Mouse (Mus musculus) spleen, adult 12 weeks (tissue): ENCODE data around the gene Cyp2b10.
"Not testable (repeated sequence)": the region's sequence is repeated elsewhere in the genome, so short reads cannot be mapped to it uniquely, and the experiment has no call there.

ENCODE experiments used
- DNase-seq: peaks from one replicate; pipeline ENCODE4 v3.0.0; 2022; ENCODE audit warnings: low spot score

Gene Cyp2b10

DNA sequence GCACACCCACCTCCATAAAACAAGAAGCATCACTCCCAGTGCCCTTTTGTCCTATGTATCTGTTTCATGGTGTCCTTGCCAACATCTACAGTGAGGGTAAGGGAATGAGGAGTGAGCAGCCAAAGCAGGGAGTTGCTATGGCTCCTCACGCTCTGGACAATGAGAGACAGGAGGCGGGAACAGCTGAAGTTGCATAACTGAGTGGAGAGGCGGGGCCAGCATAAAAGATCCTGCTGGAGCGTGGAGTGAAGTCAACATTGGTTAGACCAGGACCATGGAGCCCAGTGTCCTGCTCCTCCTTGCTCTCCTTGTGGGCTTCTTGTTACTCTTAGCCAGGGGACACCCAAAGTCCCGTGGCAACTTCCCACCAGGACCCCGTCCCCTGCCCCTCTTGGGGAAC is at the start of gene Cyp2b10:
TSS of gene Cyp2b10 (plus strand) at position 210 of the 400 bp plus-strand sequence.
- DNase-seq = no peak

DNA sequence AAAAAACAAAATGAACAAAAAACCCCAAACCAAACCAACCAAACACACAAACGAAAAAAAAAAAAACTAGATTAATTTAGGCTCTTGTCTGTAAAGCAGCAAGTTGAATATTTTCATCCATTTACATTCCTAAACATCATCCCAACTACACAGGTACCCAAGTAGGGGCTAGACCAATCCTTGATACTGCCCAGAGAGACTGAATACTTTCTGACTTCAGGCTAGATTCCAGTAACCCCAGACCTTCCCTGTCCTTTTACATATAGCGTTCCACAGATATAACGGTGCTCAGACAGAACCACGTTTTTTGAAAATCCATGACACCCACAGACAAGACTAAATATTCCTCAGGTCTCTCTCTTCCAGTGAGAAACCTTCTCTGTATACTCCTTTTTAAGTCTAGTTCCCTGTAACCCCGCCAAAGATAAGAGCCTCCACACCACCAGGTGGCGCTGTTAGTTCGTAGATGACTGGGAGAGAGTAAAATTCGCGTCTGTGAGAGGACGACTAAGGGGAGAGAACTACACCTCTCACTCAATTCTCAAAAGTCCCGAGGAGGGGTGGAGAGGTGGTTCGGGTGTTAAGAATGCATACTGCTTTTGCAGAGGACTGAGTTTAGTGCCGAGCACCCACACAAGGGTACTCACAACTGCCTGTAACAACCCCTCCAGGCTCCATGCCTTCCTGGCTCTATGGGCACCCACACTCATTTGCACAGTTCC is 49.5 kb upstream of the Cyp2b10 start:
- DNase-seq = peak; percentile 59

DNA sequence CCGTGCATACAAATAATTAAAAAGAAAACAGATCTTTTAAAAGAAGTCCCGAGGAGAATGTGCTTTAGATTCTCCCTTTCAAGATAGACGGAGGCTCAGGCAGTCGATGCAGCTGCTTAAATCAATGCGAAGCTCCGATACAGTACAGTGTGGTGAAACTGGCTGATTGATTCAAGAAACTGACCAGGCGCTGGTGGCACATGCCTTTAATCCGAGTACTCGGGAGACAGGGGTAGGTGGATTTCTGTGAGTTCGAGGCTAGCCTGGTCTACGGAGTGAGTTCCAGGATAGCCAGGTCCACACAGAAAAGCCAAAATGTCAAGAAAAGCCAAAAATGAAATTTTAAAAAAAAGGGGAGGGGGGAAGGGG is 49.0 kb upstream of the Cyp2b10 start:
- no peak for DNase-seq

- DNase-seq = peak; percentile 22
Measured at GRCm38 (mm10) chr7:25855082-25855481, 42.3 kb upstream of the Cyp2b10 start.

- no peak for DNase-seq
Measured at GRCm38 (mm10) chr7:25859962-25860870, 37.2 kb upstream of the Cyp2b10 start.

GRCm38 (mm10) chr7:25862365-25862764 is 35.1 kb upstream of the Cyp2b10 start:
- DNase-seq = no peak

GRCm38 (mm10) chr7:25863756-25864155 is 33.7 kb upstream of the Cyp2b10 start:
- no peak for DNase-seq

DNA sequence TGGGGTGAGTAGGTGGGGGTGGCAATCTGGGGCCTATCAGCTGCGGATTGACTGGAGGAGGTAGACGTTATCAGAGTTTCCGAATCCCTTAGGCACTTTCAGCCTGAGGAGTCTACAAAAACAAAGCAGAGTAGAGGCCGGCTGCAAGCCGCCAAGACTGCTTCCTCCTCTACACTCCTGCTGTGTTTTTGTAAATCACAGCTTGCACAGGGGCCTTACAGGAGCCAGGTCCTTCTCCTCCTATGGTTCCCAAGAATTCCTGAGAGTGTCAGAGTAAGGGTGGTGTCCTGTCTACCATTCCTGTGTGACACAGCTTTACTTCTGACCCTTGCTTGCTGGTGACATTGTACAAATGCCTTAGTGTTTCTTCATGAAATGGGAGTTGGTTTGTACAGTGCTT is 32.6 kb upstream of the Cyp2b10 start:
- no peak for DNase-seq

DNA sequence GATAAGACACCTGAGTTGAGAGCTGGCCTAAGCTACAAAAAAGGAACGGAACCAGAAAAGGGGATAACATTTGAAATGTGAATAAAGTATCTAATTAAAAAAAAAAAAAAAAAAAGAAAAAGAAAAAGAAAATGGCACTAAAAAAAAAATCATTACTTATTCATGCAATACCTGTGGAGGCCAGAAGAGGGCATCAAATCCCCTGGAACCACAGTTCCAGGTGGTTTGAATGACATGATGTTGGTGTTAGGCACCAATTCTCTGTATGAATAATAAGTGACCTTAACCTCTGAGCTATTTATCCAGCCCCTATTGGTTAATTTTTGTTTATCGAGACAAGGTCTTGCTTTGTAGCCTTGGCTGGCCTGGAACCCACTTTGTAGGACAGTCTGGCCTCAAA is 27.6 kb upstream of the Cyp2b10 start:
- no peak for DNase-seq

DNA sequence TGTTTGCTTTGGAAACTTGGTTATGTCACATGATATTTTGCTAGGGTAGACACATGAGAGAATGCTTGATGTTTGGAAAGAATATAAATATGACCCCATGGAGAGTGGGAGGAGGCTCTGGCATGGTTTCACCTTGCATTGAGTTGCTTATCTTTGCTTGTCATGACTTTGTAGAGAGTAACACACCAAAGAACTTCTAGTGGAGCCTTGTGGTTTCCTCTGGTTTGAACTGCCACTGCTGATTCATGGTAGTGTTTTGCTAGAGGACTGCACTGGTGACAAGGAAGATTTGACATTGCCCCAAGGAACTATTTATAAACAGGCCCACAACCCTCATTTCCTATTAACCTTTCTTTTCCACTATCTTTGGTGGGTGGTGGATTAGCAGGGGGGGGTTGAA is 24.8 kb upstream of the Cyp2b10 start:
- DNase-seq = no peak

DNA sequence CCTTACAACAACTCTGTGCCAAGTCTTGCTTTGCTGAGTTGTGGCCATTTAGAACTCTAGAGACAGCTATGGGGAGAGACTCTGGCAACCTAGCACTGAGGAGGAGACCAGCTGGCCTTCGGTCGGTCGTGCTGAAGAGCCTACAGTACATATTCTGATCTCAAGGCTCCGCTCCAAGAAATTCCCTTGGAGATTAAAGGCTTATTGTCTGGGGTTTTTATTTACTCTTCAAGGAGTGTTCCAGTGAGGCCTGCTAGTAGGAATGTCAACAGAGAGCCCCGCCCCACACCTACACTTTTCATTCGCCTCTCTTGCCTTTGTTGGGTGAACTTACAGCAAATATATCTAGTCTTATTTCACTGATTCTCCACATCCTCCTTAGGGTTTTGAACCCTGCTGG is 18.7 kb upstream of the Cyp2b10 start:
- DNase-seq = no peak

- not testable (repeated sequence) for DNase-seq
Measured at GRCm38 (mm10) chr7:25880721-25881120, 16.7 kb upstream of the Cyp2b10 start.

DNA sequence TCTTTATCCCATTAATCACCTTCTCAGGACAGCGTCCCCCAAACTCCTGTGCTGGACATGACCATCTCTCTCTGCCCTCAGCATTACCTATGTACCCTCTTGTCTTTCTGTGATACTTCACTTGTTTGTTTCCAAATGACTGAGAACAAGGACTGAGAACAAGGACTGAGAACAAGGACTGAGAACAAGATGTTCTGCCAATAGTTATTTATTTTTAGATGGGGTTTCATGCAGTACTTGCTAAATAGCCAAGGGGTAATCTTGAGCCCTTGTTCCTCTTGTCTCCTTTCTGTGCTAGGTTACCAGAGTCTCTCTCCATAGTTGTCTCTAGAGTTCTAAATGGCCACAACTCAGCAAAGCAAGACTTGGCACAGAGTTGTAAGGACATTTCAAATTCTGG is 13.1 kb upstream of the Cyp2b10 start:
- DNase-seq = no peak

DNA sequence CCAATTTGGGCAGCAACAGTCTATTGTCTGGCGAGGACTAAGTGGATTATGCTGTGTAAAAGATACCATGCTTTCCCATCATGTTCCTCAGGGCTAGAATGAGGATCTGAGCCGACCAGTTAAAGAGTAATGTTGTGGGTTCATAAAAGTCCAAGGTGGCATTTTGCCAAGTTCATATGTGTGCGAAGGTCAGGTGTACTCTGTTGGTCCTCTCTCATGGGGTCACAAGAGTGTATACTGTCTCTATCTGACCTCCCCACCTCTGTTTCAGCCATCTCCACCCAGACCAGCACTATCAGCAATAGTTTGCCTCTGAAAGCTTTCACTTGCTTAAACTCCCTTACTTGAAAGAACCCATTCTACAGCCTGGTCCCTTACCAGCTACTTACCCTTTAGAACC is 9.7 kb upstream of the Cyp2b10 start:
- no peak for DNase-seq

- no peak for DNase-seq
Measured at GRCm38 (mm10) chr7:25893159-25893558, 4.3 kb upstream of the Cyp2b10 start.

GRCm38 (mm10) chr7:25895162-25895561 is 2.3 kb upstream of the Cyp2b10 start:
- DNase-seq = no peak

- DNase-seq = no peak
Measured at GRCm38 (mm10) chr7:25898064-25898463, 644 bp downstream of the Cyp2b10 start.

DNA sequence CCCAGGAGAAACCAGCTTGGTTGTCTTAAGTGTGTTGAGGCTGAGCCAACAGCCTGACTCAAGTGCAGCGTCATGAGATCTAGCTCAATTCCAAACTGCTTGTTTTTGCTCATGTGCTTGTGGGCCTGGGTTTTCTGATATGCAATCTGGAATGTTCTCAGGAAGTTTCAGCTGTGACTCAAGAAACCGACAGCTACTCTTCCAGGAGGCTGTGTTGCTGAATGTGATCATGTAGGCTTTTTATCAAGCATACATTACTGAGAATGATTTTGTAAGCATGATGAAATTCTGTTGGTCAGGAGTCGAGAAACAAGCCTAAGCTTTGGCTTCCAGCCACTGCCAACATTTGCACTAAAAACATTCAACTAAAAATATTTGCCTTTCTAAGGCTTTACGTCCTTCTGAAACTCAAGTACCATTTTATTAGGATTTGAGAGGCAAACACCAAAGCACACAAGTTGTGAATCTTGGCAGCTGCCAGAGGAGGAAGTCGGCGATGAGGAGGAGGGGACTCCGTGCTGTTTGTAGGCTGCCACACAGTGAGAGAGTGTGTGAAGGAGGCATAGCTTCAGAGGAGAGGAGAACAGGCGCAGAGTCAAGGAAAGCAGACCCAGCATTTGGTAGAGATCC is 4.8 kb downstream of the Cyp2b10 start:
- no peak for DNase-seq

DNA sequence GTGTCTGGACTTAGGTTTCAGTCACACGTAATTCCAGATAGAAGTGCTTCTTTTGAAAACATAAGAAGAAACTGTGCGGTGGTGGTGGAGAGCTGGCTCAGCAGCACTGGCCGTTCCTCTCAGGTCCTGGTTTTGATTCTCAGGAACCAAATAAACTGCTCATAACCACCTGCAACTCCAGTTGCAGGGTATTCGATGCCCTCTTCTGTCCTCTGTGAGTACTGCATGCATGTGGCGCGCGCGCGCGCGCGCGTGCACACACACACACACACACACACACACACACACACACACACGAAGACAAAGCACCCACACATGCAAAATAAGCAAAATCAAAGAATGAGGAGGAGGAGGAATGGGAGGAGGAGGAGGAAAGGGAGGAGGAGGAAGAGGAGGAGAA is 5.7 kb downstream of the Cyp2b10 start:
- no peak for DNase-seq

- no peak for DNase-seq
Measured at GRCm38 (mm10) chr7:25904066-25904465, 6.6 kb downstream of the Cyp2b10 start.

DNA sequence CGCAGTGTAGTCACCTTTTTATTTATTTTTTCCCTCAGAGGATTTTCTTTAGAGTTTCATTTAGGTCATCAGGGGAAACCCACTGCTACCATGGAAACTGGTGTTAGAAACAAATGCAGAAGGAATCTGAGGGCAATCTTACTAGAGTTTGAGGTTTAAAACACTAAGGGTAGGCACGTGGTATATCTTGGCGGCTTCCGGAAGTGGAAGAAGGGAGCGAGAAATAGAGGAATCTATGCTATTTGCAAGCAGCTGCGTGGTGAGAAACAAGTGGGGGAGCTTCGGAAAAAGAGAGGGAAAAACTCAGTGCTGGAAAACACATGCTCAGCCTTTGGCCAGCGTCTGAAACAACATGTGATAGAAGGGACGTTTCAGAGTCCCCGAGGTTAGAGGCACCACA is 7.1 kb downstream of the Cyp2b10 start:
- no peak for DNase-seq

DNA sequence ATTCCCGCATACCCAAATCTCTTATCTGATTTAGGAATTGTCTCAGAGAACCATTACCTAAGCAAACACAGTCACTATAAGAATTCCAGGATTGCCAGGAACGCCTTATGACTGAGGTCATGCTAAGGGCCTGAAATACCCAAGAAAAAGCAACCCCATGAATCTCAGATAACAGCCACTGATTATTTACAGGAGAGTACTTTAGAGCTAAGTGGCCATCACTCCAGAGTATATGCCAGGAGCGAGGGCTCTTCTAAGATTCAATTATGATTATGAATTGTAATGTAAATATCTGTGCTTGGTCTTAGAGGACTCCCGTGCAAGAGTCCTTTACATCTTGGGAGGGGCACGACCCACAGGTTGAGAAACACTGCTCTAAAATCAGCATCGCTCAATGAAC is 10.0 kb downstream of the Cyp2b10 start:
- DNase-seq = no peak

DNA sequence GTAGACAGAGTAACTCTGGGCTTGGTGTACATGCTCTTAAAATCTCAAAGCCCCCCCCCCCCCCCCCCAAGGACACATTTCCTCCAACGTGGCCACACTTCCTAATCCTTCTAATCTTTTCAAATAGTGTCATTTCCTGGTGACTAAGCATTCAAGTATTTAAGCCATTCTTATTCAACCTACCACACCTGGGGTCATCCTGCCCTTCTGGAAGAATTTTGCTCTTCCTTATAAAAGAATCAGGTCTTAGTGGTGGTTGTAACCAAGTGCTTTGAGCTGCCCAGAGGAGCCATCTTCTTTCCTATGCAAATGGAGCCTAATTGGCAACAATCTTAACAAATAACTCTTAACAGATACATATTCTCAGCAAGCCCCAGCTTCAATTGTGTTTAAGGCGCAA is 12.6 kb downstream of the Cyp2b10 start:
- DNase-seq = no peak
